Mouse (Mus musculus) cortical plate, adult 2 months (tissue): ENCODE measurements around the gene Rassf7. TPM values are rescaled to one million over a fixed set of nuclear protein-coding genes. Genes with fewer than 3 reads are reported as not detected.
"Not testable (repeated sequence)": the region's sequence is repeated elsewhere in the genome, so short reads cannot be mapped to it uniquely, and the experiment has no call there.

Experiments used
- H3K27ac ChIP-seq: fragments of 200-500 bp; 2 replicates; pipeline ENCODE4 v1.5.1; 2012; ENCODE audit warnings: low read length, control low read depth, inconsistent platforms; ENCODE audit not compliant: insufficient read depth
- H3K4me1 ChIP-seq: fragments of 200-500 bp; 2 replicates; pipeline ENCODE4 v1.6.1; 2011; ENCODE audit warnings: low read length; ENCODE audit not compliant: control insufficient read depth, insufficient read depth
- H3K4me3 ChIP-seq: fragments of 200-500 bp; 2 replicates; pipeline ENCODE4 v1.5.1; 2011; ENCODE audit warnings: mild to moderate bottlenecking, low read length, control low read depth; ENCODE audit not compliant: insufficient read depth
- CTCF ChIP-seq: fragments of 200-500 bp; IDR thresholded peaks from 2 replicates; pipeline ENCODE4 v1.5.1; 2011; ENCODE audit warnings: mild to moderate bottlenecking, control low read depth, low read length; ENCODE audit not compliant: insufficient read depth; ENCODE audit errors: extremely low read depth
- POLR2A ChIP-seq: fragments of 200-500 bp; IDR thresholded peaks from 2 replicates; pipeline ENCODE4 v1.6.1; 2011; ENCODE audit warnings: mild to moderate bottlenecking, low read length, control low read depth; ENCODE audit not compliant: insufficient read depth; ENCODE audit errors: extremely low read depth
- polyA plus RNA-seq: library from polyadenylated mRNA; depleted of rRNA; stranded (reverse); fragments of >200 nt; gene quantifications from 2 replicates; pipeline ENCODE4 v1.2.3, GENCODE M21; 2012

Gene Rassf7
- polyA plus RNA-seq, 1 experiment, result 1.5 TPM

- Histone ChIP-seq H3K4me3 (peak overlapping the region; percentile 32), H3K27ac (no peak overlapping the region), H3K4me1 (no peaks in the 10 kb centered on the region)
- no peak for TF ChIP-seq POLR2A
- no peak for TF ChIP-seq CTCF
Measured at GRCm38 (mm10) chr7:141221249-141222125, 5.8 kb downstream of the Rassf7 start.

GRCm38 (mm10) chr7:141222126-141222467 is 6.4 kb downstream of the Rassf7 start:
- Histone ChIP-seq H3K4me3 (peak overlapping the region; percentile 32), H3K27ac (no peak overlapping the region), H3K4me1 (no peaks in the 10 kb centered on the region)
- TF ChIP-seq POLR2A (no peak), CTCF (no peak)

GRCm38 (mm10) chr7:141222696-141223215 is 7.1 kb downstream of the Rassf7 start:
- H3K4me3 ChIP-seq, result no peak overlapping the region
- H3K27ac ChIP-seq, result no peak overlapping the region
- TF ChIP-seq POLR2A (no peak), CTCF (no peak)
- no peaks in the 10 kb centered on the region for H3K4me1 ChIP-seq

GRCm38 (mm10) chr7:141226535-141226934 is 10.9 kb downstream of the Rassf7 start:
- TF ChIP-seq CTCF (no peak), POLR2A (no peak)
- H3K4me1 ChIP-seq, result peaks cover 6% of the 10 kb centered on the region; the same call in 1 of the 2 replicates

GRCm38 (mm10) chr7:141227796-141228195 is 12.1 kb downstream of the Rassf7 start:
- Histone ChIP-seq H3K4me3 (peak overlapping the region; percentile 53; the same call in 1 of the 2 replicates), H3K4me1 (peaks cover 6% of the 10 kb centered on the region; the same call in 1 of the 2 replicates), H3K27ac (no peak overlapping the region)
- TF ChIP-seq CTCF (no peak), POLR2A (no peak)

More at GRCm38 (mm10) chr7:141226535-141226934, 10.9 kb downstream of the Rassf7 start:
- H3K4me3 ChIP-seq, result no peak overlapping the region
- H3K27ac ChIP-seq, result no peak overlapping the region

GRCm38 (mm10) chr7:141228279-141229067 is 12.8 kb downstream of the Rassf7 start, which contains the start of gene Phrf1:
Phrf1 (plus strand) TSS chr7:141228784.
- Histone ChIP-seq H3K4me1 (peaks cover 6% of the 10 kb centered on the region; the same call in 1 of the 2 replicates), H3K27ac (peak within 1 kb of the TSS; percentile 82), H3K4me3 (peak within 1 kb of the TSS; percentile 53)
- TF ChIP-seq CTCF, result peak; percentile 81
- TF ChIP-seq POLR2A, result peak; percentile 23; the same call in 1 of the 2 replicates

GRCm38 (mm10) chr7:141229702-141230101 is 14.0 kb downstream of the Rassf7 start:
- H3K27ac ChIP-seq, result no peak overlapping the region
- peaks cover 6% of the 10 kb centered on the region; the same call in 1 of the 2 replicates for H3K4me1 ChIP-seq
- TF ChIP-seq CTCF, result no peak
- TF ChIP-seq POLR2A, result no peak
- H3K4me3 ChIP-seq, result peak overlapping the region; percentile 53

- Histone ChIP-seq H3K27ac (no peak overlapping the region), H3K4me1 (peaks cover 6% of the 10 kb centered on the region; the same call in 1 of the 2 replicates), H3K4me3 (no peak overlapping the region)
- no peak for TF ChIP-seq CTCF
- TF ChIP-seq POLR2A, result no peak
Measured at GRCm38 (mm10) chr7:141230570-141230969, 14.9 kb downstream of the Rassf7 start.

GRCm38 (mm10) chr7:141231111-141231510 is 15.5 kb downstream of the Rassf7 start:
- TF ChIP-seq CTCF (no peak), POLR2A (no peak)
- Histone ChIP-seq H3K4me1 (peaks cover 6% of the 10 kb centered on the region; the same call in 1 of the 2 replicates), H3K4me3 (no peak overlapping the region), H3K27ac (no peak overlapping the region)

GRCm38 (mm10) chr7:141231551-141231950 is 15.9 kb downstream of the Rassf7 start:
- peaks cover 6% of the 10 kb centered on the region; the same call in 1 of the 2 replicates for H3K4me1 ChIP-seq
- no peak overlapping the region for H3K27ac ChIP-seq
- TF ChIP-seq POLR2A (no peak), CTCF (no peak)
- no peak overlapping the region for H3K4me3 ChIP-seq

GRCm38 (mm10) chr7:141250486-141250885 is 34.8 kb downstream of the Rassf7 start:
- not testable (repeated sequence) for H3K4me3 ChIP-seq, H3K27ac ChIP-seq, H3K4me1 ChIP-seq
